Mouse (Mus musculus) ovary, postnatal 36 days (tissue): ENCODE data around the gene Nrxn1.

Experiments used
- DNase-seq: peaks from one replicate; pipeline ENCODE4 v3.0.0; 2022; ENCODE audit warnings: low spot score, mixed read lengths

Gene Nrxn1

DNA sequence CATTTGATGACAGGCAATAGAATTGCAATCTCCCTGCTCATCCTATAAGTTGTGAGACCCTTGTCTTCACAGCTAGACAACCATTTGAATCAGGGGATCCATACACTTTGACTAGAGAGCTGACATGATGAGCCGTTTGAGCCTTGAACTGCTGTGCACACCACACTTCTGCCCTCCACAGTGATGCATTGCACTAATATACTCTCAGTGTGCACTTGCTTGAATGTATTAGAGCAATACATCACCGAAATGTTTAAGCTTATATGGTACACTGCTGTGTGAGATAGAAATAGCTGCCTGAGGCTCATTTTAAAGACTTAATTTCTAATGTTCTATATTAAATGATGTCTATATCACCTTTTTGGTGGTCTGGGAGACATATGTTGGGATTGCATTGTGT, 430.6 kb downstream of the Nrxn1 start:
- DNase-seq, result no peak

DNA sequence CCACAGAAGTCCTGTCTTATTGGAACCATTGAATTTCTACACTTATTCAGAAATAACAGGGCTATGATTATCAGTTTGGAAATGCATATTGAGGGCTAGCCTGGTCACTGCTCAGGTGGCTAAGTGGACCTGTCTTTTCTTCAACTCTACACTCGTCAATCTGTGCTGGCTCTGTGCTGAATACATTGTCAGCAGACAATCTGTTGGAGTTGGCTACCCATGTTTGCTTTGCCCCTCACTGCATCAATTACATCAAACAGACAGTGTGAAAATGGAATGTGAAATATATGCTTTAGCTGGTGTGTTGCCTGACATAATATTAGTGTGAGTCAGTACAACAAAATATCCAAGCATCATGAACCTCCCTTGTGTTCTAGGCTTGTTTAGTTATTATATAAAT, 438.4 kb downstream of the Nrxn1 start:
- no peak for DNase-seq

- DNase-seq, result no peak
These were observed 439.5 kb downstream of the Nrxn1 start for GRCm38 (mm10) chr17:90653347-90653746.

DNA sequence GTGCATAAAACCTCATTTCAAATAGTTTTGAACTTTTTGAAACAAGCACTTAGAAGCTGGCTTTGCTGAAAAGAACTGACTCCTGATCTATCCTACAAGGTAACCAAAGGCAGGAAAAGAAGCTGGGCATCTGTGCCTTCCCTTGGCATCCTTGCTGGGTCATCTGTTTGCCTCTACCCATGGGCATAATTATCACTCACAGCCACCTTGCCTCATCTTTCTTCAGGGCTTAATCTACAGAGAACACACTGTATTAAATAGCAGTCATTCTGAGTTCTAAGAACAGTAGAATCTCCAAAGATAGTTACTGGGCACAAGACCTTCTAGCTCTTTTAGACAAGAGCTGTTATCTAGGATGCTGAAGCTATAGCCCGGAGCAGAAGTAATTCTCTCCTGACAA, 442.6 kb downstream of the Nrxn1 start:
- no peak for DNase-seq

DNA sequence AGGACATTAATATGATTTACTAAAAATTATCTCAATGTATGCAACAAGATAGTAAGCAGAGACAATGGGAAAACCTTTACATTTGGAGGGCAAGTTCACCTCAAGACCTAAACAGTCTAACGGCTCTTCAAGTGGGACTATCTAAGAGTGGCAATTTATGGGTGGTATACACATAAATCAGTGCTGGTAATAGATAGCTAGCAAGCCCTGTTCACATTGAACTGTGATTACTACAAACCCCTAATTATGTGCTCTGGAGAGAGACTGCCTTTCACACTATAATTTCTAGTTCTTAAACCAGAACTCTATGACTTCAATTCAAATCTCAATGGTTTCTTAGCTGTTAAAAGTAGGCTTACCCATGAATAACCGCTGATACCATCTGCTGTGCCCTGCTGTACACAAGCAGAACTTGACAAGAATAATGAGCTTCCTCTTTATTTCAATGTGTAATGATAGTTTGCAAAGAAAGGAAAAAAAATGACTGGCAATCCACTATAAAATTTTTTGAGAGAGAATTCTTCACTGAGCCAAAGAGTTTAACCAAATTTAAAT, 453.8 kb downstream of the Nrxn1 start:
- DNase-seq, result no peak

- DNase-seq, result no peak
These were observed 454.6 kb downstream of the Nrxn1 start for GRCm38 (mm10) chr17:90638183-90638727.

- no peak for DNase-seq
These were observed 461.5 kb downstream of the Nrxn1 start for GRCm38 (mm10) chr17:90631371-90631770.

DNA sequence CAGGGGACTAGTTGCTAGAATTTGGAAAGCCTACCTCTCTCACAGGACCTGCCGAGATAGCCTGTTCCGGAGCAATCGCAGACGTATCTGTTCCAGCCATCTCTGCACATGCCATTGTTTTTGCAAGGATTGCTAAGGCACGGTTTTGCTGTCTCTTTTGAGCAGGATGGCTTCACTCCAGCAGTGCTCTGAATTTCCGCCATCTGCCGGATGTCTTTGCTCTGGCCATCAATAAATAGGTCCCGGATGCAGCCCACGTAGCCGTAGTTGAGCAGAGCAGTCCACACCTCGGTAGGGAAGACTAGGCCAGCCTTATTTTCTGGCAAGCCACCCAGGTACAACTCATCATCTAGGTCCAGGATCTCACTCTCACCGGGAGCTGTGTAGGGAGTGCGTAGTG, 463.0 kb downstream of the Nrxn1 start:
- no peak for DNase-seq

- no peak for DNase-seq
These were observed 464.4 kb downstream of the Nrxn1 start for GRCm38 (mm10) chr17:90628469-90628868.

- DNase-seq, result no peak
These were observed 464.9 kb downstream of the Nrxn1 start for GRCm38 (mm10) chr17:90628004-90628403.

DNA sequence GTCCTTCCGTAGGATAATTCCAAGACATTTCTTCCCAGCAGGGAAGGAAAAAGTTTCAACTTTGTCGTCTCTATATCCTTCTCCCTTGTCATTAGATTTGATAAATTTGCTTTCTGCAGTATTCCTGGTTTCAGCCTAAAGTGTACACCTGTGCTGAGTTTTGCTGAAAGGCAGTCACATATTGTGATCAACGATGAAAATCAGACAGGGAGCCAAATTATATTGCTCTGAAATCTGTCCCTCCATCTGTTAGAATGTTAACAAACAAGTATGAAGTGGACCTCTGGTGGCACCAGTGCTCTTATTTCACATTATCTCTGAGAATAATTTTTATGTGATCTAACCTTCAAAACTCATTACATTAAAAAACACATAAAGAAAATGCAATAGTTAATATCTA, 465.5 kb downstream of the Nrxn1 start:
- no peak for DNase-seq

DNA sequence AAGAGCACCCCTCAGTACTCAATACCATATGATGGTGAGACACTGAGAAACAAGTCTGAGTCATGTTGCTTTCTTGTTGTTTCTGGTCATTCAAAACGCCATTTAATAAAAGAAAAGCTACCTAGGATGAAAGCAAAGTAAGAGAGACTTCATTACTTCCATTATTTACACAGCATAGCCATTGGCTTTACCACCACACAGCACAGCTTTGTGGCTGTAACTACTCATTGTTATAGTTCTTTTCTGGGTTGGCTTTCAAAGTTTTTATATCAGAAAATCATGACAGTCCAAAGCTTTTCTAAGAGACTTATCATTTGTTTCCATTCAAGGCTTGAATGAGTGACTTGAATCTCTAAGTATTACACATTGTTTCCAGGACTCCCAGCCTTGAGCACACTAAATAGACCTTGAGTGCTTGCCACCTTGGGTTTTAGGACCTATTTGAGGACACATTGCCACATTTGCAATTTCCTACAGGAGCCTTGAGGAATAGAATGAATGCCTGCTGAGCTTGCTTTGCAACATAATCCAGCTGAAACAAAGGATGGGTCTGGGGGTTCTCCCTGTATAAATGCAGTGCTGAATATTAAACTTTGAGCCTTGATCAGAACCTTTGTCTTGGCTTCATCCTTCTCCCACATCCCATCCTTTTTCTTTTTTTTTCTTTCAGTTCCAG, 468.1 kb downstream of the Nrxn1 start:
- DNase-seq, result no peak

GRCm38 (mm10) chr17:90621828-90622227, 471.0 kb downstream of the Nrxn1 start:
- DNase-seq, result no peak

DNA sequence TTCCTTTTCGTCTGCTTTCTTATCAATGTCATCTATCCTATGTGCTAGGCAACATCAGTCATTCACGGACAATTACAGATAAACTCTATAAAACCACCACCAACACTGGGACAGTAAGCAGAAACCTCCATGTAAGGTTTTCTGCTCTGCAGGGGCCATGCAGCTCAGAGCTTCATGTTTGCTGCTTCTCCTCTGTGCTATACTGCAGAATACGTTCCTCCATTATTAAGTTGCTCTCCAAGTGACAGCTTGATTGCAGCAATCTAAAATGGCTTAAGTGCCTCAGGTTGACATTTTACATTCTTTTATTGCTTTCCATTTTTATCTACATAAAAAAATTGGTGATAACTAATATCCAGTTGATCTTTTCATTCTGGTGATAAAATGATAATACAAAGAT, 477.9 kb downstream of the Nrxn1 start:
- DNase-seq, result no peak

GRCm38 (mm10) chr17:90607427-90607806, 485.5 kb downstream of the Nrxn1 start:
- no peak for DNase-seq

DNA sequence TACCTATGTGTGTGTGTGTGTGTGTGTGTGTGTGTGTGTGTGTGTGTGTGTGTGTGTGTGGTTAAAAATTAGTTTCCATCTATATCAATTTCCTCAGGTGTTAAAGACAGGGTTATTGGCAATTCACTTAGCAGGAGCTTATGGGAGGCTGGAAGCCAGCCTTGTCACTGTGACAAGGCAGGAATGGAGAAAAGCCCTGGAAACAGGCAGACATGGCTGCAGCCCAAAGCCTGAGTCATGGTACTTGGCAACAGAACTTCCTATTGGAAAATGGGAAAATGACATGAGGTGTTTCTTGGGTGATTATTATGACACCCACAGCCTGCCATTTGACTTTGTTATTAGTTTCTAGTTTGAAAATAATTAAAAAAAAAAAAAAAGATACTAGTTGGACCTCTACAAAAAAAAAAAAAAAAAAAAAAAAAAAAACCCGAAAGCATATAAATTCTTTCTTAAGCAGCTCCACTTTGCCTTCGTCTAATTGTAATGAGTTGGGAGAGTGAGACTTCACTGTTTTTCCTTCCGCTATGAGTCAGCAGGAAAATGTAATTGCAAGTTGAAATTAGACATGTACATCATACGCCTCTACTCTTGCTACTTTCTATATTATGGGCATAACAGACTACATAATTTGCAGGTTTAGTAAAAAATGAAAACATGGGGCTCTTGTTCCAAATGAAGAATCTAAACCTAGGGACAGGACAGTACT, 486.0 kb downstream of the Nrxn1 start:
- no peak for DNase-seq

GRCm38 (mm10) chr17:90599570-90600524, 493.0 kb downstream of the Nrxn1 start:
- no peak for DNase-seq

DNA sequence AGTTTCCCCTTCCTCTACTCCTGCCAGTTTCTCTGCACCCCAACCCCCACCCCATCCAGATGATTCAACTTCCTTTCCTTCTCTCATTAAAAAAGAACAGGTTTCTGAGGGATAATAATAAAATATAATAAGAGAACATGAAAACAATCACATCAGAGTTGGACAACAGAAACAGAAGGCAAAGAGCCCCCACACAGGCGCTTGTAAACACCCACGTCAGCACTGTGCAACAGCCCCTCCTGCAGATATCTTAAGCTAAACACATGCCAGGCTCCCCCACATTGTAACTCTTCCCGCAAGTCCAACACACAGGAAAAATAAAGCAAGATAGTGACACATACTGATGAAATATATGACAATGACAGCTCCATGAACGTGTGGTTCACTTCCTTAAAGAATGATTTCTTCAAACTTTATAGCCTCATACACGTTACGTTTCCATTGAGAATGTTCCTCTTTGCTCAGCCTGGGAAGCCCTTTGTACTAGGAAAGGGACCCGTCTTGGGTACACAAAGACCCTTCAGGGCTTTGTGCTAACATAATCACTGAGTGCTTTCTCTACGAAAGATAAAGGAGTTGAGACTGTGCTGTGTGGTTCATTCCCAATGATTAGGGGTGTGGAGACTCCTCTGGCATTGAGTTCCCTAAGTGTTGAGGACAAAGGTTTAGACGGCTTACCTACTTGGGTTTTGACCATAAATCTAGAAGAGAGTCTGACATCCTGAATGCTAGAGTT, 497.9 kb downstream of the Nrxn1 start:
- DNase-seq, result no peak

GRCm38 (mm10) chr17:90586891-90587290, 506.0 kb downstream of the Nrxn1 start:
- DNase-seq, result no peak

- peak; percentile 5 for DNase-seq
These were observed 508.1 kb downstream of the Nrxn1 start for GRCm38 (mm10) chr17:90584666-90585195.
